Mouse (Mus musculus) heart, postnatal 0 days (tissue): ENCODE results near the gene Fsd1. TPM values are rescaled to one million over a fixed set of nuclear protein-coding genes. Genes with fewer than 3 reads are reported as not detected.

ENCODE experiments used
- ATAC-seq: fragments of 200-750 bp; cut with Nextera tagmentation; 2 replicates; pipeline ENCODE4 v1.8.0; 2017; ENCODE audit warnings: low read depth, moderate number of reproducible peaks, moderate library complexity; ENCODE audit not compliant: insufficient read depth
- DNase-seq: peaks from one replicate; pipeline ENCODE4 v3.0.0-alpha.2; 2016; ENCODE audit warnings: low spot score
- H3K27ac ChIP-seq: fragments of 300-500 bp; sonication (generic); 2 replicates; pipeline ENCODE4 v1.5.1; 2014; ENCODE audit warnings: low read depth, mild to moderate bottlenecking
- H3K27me3 ChIP-seq: fragments of 300-500 bp; sonication (generic); 2 replicates; pipeline ENCODE4 v1.6.1; 2014; ENCODE audit warnings: low read length, mixed read lengths; ENCODE audit not compliant: control insufficient read depth, insufficient read depth
- H3K36me3 ChIP-seq: fragments of 300-500 bp; sonication (generic); replicated peaks from 2 replicates; pipeline ENCODE4 v1.6.1; 2014; ENCODE audit warnings: low read length, mixed read lengths; ENCODE audit not compliant: control insufficient read depth, insufficient read depth
- H3K4me1 ChIP-seq: fragments of 300-500 bp; sonication (generic); 2 replicates; pipeline ENCODE4 v1.6.1; 2014; ENCODE audit warnings: antibody characterized with exemption; ENCODE audit not compliant: control insufficient read depth, insufficient read depth
- H3K4me2 ChIP-seq: fragments of 300-500 bp; sonication (generic); 2 replicates; pipeline ENCODE4 v1.6.1; 2014; ENCODE audit warnings: low read depth, mild to moderate bottlenecking, low read length, moderate library complexity
- H3K4me3 ChIP-seq: fragments of 300-500 bp; sonication (generic); 2 replicates; pipeline ENCODE4 v1.5.1; 2014; ENCODE audit warnings: low read depth, low read length
- H3K9ac ChIP-seq: fragments of 300-500 bp; sonication (generic); replicated peaks from 2 replicates; pipeline ENCODE4 v1.6.1; 2014; ENCODE audit warnings: low read depth, low read length, mixed read lengths
- H3K9me3 ChIP-seq: fragments of 300-500 bp; sonication (generic); replicated peaks from 2 replicates; pipeline ENCODE4 v1.6.1; 2016; ENCODE audit warnings: low read length; ENCODE audit not compliant: control insufficient read depth
- CTCF ChIP-seq: IDR thresholded peaks from 2 replicates; pipeline ENCODE4 v1.5.1; 2016; ENCODE audit warnings: antibody characterized with exemption, control low read depth, low read depth
- EP300 ChIP-seq: IDR thresholded peaks from 2 replicates; pipeline ENCODE4 v1.6.1; 2016; ENCODE audit warnings: antibody characterized with exemption, low read depth
- WGBS: fragments of 180-500 bp; shearing (Covaris S2); extraction: QIAGEN DNeasy Blood & Tissue Kit; methylation state at CpG from one replicate; pipeline ENCODE4 v1.1.7; 2014; 5-methylcytosine and 5-hydroxymethylcytosine counted together
- polyA plus RNA-seq: library from polyadenylated mRNA; unstranded; fragments of >200 nt; fragmentation: Nextera tagmentation; extraction: Ambion mirVana; gene quantifications from 2 replicates; pipeline ENCODE4 v1.2.1, GENCODE M21; 2015
- total RNA-seq: library from RNA; depleted of rRNA; stranded (reverse); fragments of >200 nt; gene quantifications from 2 replicates; pipeline ENCODE4 v1.2.3, GENCODE M21; 2014; ENCODE audit warnings: low replicate concordance

Fsd1 gene
- total and polyA plus RNA-seq, 2 experiments from 2014 or later: 0.26 TPM; not detected in 1

- Histone ChIP-seq H3K36me3 (no peaks in the 10 kb centered on the region), H3K4me1 (peaks cover 4% of the 10 kb centered on the region; the same call in 1 of the 2 replicates), H3K4me2 (no peak overlapping the region), H3K4me3 (no peak overlapping the region), H3K27ac (no peak overlapping the region), H3K27me3 (peaks cover 21% of the 10 kb centered on the region; the same call in 1 of the 2 replicates), H3K9ac (no peak overlapping the region), H3K9me3 (no peaks in the 10 kb centered on the region)
- WGBS: 32% methylated on average over 16 of the region's 16 CpGs
- no peak for ATAC-seq
- DNase-seq: no peak
- TF ChIP-seq CTCF (no peak), EP300 (no peak)
These were observed 32.1 kb upstream of the Fsd1 start for GRCm38 (mm10) chr17:55954229-55954628.

GRCm38 (mm10) chr17:55956129-55956528, 30.2 kb upstream of the Fsd1 start:
- DNase-seq (no peak), ATAC-seq (no peak)
- WGBS: 2% methylated on average over 25 of the region's 26 CpGs
- Histone ChIP-seq H3K9ac (no peak overlapping the region), H3K4me2 (peak overlapping the region; percentile 47), H3K36me3 (0 out of 2 replicates have a peak, but pooled peaks cover 5% of the 10 kb centered on the region), H3K27me3 (peaks cover 21% of the 10 kb centered on the region; the same call in 1 of the 2 replicates), H3K9me3 (no peaks in the 10 kb centered on the region), H3K27ac (no peak overlapping the region), H3K4me3 (peak overlapping the region; percentile 25), H3K4me1 (peaks cover 4% of the 10 kb centered on the region; the same call in 1 of the 2 replicates)
- TF ChIP-seq CTCF (no peak), EP300 (no peak)

GRCm38 (mm10) chr17:55956591-55956990, 29.7 kb upstream of the Fsd1 start:
- DNase-seq (no peak), ATAC-seq (no peak)
- TF ChIP-seq EP300: no peak
- no peak for TF ChIP-seq CTCF
- peaks cover 10% of the 10 kb centered on the region; the same call in 1 of the 2 replicates for H3K36me3 ChIP-seq
- no peak overlapping the region for H3K27ac ChIP-seq
- no peak overlapping the region for H3K4me3 ChIP-seq
- peaks cover 21% of the 10 kb centered on the region; the same call in 1 of the 2 replicates for H3K27me3 ChIP-seq
- 40% methylated on average over 6 of the region's 6 CpGs for WGBS
- no peaks in the 10 kb centered on the region for H3K9me3 ChIP-seq
- no peak overlapping the region for H3K9ac ChIP-seq
- H3K4me2 ChIP-seq: no peak overlapping the region
- H3K4me1 ChIP-seq: peaks cover 4% of the 10 kb centered on the region; the same call in 1 of the 2 replicates

- H3K4me2 ChIP-seq: no peak overlapping the region
- peaks cover 21% of the 10 kb centered on the region; the same call in 1 of the 2 replicates for H3K27me3 ChIP-seq
- peaks cover 4% of the 10 kb centered on the region; the same call in 1 of the 2 replicates for H3K4me1 ChIP-seq
- H3K9me3 ChIP-seq: no peaks in the 10 kb centered on the region
- WGBS: 14% methylated on average over 9 of the region's 9 CpGs
- H3K4me3 ChIP-seq: no peak overlapping the region
- DNase-seq (peak; percentile 76), ATAC-seq (no peak)
- H3K27ac ChIP-seq: no peak overlapping the region
- H3K36me3 ChIP-seq: peaks cover 15% of the 10 kb centered on the region
- H3K9ac ChIP-seq: no peak overlapping the region
- TF ChIP-seq CTCF (peak; percentile 78), EP300 (no peak)
These were observed 29.1 kb upstream of the Fsd1 start for GRCm38 (mm10) chr17:55957168-55957567.

GRCm38 (mm10) chr17:55957726-55958583, 28.4 kb upstream of the Fsd1 start:
- Histone ChIP-seq H3K36me3 (peaks cover 19% of the 10 kb centered on the region), H3K9me3 (no peaks in the 10 kb centered on the region), H3K4me3 (no peak overlapping the region; the same call in 1 of the 2 replicates), H3K27ac (peak overlapping the region; percentile 95; the same call in 1 of the 2 replicates), H3K27me3 (peaks cover 21% of the 10 kb centered on the region; the same call in 1 of the 2 replicates), H3K4me2 (peak overlapping the region; percentile 59), H3K4me1 (peaks cover 4% of the 10 kb centered on the region; the same call in 1 of the 2 replicates), H3K9ac (no peak overlapping the region; the same call in 1 of the 2 replicates)
- no peak for DNase-seq
- no peak for TF ChIP-seq EP300
- TF ChIP-seq CTCF: no peak
- 76% methylated on average over 13 of the region's 13 CpGs for WGBS
- no peak for ATAC-seq
